Mouse (Mus musculus) heart, embryonic 11.5 days (tissue): ENCODE data around the gene Ltb. TPM values are rescaled to one million over a fixed set of nuclear protein-coding genes. Genes with fewer than 3 reads are reported as not detected.
A peak's percentile ranks its signal among the peaks of the same experiment; 100 is the strongest.

ENCODE experiments used
- ATAC-seq: fragments of 200-750 bp; cut with Nextera tagmentation; replicated peaks from 2 replicates; pipeline ENCODE4 v1.8.0; 2017; ENCODE audit warnings: moderate library complexity; ENCODE audit not compliant: insufficient number of reproducible peaks, low FRiP score, low TSS enrichment
- H3K27ac ChIP-seq: fragments of 300-500 bp; sonication (generic); 2 replicates; pipeline ENCODE4 v1.5.1; 2014; ENCODE audit warnings: mild to moderate bottlenecking, low read depth, low read length
- H3K27me3 ChIP-seq: fragments of 300-500 bp; sonication (generic); 2 replicates; pipeline ENCODE4 v1.6.1; 2014; ENCODE audit warnings: mild to moderate bottlenecking, low read length, mixed read lengths; ENCODE audit not compliant: control insufficient read depth, insufficient read depth
- H3K36me3 ChIP-seq: fragments of 300-500 bp; sonication (generic); 2 replicates; pipeline ENCODE4 v1.6.1; 2014; ENCODE audit warnings: mild to moderate bottlenecking, low read length, moderate library complexity, mixed read lengths; ENCODE audit not compliant: control insufficient read depth, insufficient read depth
- H3K4me1 ChIP-seq: fragments of 300-500 bp; sonication (generic); 2 replicates; pipeline ENCODE4 v1.6.1; 2014; ENCODE audit warnings: low read length; ENCODE audit not compliant: control insufficient read depth, insufficient read depth
- H3K4me2 ChIP-seq: fragments of 300-500 bp; sonication (generic); 2 replicates; pipeline ENCODE4 v1.6.1; 2014; ENCODE audit warnings: mild to moderate bottlenecking, moderate library complexity
- H3K4me3 ChIP-seq: fragments of 300-500 bp; sonication (generic); 2 replicates; pipeline ENCODE4 v1.5.1; 2014; ENCODE audit warnings: low read depth, low read length
- H3K9ac ChIP-seq: fragments of 300-500 bp; sonication (generic); 2 replicates; pipeline ENCODE4 v1.6.1; 2014; ENCODE audit warnings: mild to moderate bottlenecking, low read depth, low read length, moderate library complexity
- H3K9me3 ChIP-seq: fragments of 300-500 bp; sonication (generic); replicated peaks from 2 replicates; pipeline ENCODE4 v1.6.1; 2016; ENCODE audit warnings: low read length; ENCODE audit not compliant: control insufficient read depth
- WGBS: fragments of 180-500 bp; shearing (Covaris S2); extraction: QIAGEN DNeasy Blood & Tissue Kit; methylation state at CpG from one replicate; pipeline ENCODE4 v1.1.7; 2014; ENCODE audit not compliant: insufficient replicate concordance; 5-methylcytosine and 5-hydroxymethylcytosine counted together
- polyA plus RNA-seq: library from polyadenylated mRNA; unstranded; fragments of >200 nt; fragmentation: Nextera tagmentation; extraction: Ambion mirVana; gene quantifications from 2 replicates; pipeline ENCODE4 v1.2.1, GENCODE M21; 2014

The Ltb gene
- polyA plus RNA-seq, 1 experiment from 2014 or later = 0.42 TPM

DNA sequence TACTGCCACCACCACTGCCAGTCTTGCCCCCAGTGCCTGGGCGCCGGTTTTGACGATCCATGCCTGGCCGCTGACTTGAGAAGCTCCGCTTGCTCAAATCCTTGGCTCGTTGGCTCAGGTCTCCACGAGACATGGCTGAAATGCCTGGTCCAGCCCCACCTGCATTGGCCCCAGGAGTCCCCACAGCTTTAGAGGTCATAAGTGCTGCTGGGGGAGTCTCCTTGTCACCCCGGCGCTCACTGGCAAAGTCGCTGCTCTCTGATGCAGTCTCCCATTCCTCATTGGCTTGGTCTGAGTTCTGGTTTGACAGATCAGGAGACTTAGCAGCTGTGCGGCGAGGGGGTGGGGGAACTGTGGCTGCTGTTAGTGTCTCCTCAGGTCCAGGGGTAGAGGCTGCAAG, 38.8 kb upstream of the Ltb start:
- ATAC-seq = no peak
- no peaks in the 10 kb centered on the region for H3K27me3 ChIP-seq
- H3K4me2 ChIP-seq = no peak overlapping the region
- H3K4me3 ChIP-seq = no peak overlapping the region
- H3K36me3 ChIP-seq = peaks cover 91% of the 10 kb centered on the region
- no peak overlapping the region for H3K9ac ChIP-seq
- H3K27ac ChIP-seq = no peak overlapping the region
- WGBS = 87% methylated on average over 12 of the region's 12 CpGs
- no peaks in the 10 kb centered on the region for H3K4me1 ChIP-seq
- H3K9me3 ChIP-seq = no peaks in the 10 kb centered on the region

DNA sequence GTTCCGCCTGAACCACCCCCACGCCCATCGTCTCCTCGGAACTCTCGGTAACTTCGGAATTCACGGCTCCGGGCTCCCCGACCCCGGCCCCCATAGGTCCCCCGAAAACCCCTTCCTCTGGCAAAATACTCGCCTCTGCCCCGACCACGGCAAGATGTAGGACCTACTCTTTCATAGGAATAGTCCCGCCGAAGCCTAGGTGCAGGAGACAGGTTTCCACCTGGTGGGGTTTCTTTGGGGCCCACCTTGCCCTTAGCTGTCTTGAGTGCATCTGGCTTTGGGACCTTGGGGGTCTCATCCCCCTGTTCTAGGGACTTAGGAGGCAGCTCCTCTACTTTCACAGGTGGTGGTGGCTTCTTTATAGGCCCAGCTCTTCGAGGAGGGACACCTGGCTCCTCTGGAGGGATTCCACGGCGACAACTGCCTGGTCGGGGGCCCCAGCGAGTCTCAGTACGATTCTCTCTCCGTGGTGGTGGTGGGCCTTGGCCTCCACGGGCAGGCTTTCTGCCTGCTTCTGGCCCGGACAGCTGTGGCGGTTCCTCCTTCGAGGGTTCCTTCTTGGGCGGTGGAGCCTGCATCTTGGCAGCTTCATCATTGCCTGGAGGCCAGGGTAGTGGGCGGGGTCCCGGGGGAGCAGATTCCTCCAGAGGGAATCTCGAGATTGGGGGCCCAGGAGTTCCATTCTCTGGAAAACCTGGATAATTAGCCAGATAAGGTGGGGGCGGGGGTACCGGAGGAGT, 37.6 kb upstream of the Ltb start:
- Histone ChIP-seq H3K9ac (no peak overlapping the region), H3K4me1 (0 out of 2 replicates have a peak, but pooled peaks cover under 1% of the 10 kb centered on the region), H3K4me2 (no peak overlapping the region), H3K36me3 (peaks cover 96% of the 10 kb centered on the region), H3K27me3 (no peaks in the 10 kb centered on the region), H3K4me3 (no peak overlapping the region), H3K27ac (no peak overlapping the region), H3K9me3 (no peaks in the 10 kb centered on the region)
- no peak for ATAC-seq
- WGBS = 89% methylated on average over 33 of the region's 33 CpGs

DNA sequence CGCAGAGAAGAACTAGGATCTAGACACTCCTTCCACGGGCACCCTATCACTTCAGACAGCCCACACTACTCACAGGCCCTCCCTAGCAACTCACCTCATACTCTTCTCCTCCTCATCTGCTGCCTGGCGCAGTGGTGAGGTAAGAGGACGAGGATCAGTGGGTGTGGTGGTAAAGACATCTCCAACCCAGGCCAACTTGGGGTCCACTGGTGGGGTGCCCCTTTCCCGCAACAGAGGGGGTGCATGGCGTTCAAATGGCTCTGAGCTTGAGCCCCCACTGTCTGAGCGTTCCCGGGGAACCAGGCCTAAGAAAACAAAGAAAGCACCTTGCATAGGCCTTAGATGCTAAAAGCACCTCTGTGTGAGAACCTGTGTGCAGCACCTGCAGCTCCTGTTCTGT, 37.0 kb upstream of the Ltb start:
- no peak overlapping the region for H3K9ac ChIP-seq
- no peak overlapping the region for H3K27ac ChIP-seq
- WGBS = 90% methylated on average over 8 of the region's 8 CpGs
- H3K4me2 ChIP-seq = no peak overlapping the region
- H3K4me3 ChIP-seq = no peak overlapping the region
- H3K36me3 ChIP-seq = peaks cover 95% of the 10 kb centered on the region
- no peak for ATAC-seq
- H3K27me3 ChIP-seq = no peaks in the 10 kb centered on the region
- 0 out of 2 replicates have a peak, but pooled peaks cover 5% of the 10 kb centered on the region for H3K4me1 ChIP-seq
- H3K9me3 ChIP-seq = no peaks in the 10 kb centered on the region

DNA sequence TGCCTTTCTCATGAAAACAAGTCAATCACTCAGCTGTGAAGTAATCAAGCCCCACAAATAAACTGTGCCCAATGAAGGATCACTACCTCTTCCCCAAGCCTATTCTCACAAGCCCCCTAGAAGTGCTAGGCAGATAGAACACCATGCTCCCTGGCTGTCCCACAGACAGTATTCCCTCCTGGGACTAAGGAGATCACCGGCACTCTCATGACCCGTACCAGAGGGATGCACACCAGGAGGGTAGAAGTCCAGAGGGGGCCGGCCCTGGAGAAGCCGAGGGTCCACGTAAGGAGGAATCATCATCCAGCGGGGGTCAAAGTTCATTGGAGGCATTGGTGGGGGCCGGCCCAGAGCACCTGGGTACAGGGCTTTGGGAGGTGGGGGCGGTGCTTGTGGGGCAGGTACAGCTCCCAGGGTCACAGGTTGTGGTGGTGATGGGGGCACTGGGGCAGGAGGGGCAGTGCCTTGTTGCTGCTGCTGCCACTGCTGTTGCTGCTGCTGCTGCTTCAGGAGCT, 36.5 kb upstream of the Ltb start:
- Histone ChIP-seq H3K27me3 (no peaks in the 10 kb centered on the region), H3K4me2 (no peak overlapping the region), H3K4me1 (peaks cover 7% of the 10 kb centered on the region), H3K4me3 (no peak overlapping the region), H3K9me3 (no peaks in the 10 kb centered on the region), H3K9ac (no peak overlapping the region), H3K36me3 (peaks cover 91% of the 10 kb centered on the region), H3K27ac (no peak overlapping the region)
- WGBS = 92% methylated on average over 8 of the region's 8 CpGs
- no peak for ATAC-seq

DNA sequence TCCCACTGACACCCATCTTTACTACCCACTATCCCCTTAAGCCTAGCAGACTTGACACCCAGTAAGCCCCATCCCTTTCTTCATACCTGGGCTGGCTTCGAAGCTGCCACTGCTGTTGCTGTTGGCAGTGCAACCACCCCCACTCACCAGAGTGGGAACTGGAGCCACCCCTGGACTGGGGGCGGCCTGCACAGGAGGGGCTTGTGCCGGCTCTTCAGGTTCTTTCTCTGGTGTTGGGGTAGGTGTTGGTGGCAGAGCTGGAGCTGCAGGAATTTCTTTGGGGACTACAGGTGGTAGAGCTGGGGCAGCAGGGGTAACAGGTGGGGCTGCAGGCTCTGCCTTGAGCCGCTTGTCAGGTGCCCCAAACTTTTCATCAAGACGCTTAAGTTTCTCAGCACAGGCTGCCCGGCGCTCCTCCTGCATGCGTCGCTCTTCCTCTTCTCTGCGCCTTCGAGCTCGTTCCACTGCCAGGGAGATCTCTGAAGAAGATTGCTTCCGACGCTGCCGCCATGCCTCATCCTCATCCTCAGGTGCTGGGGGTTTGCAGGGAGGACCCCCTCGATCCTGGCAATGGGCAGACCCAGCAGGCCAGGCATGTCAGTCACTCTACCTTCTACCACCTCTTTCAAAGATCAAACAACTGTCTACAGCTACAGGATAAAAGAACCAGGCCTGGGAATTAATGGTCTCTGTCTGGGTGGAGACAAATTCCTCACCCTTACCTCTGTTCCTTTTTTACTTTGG, 35.2 kb upstream of the Ltb start:
- Histone ChIP-seq H3K4me1 (peaks cover 11% of the 10 kb centered on the region), H3K36me3 (peaks cover 78% of the 10 kb centered on the region), H3K9me3 (no peaks in the 10 kb centered on the region), H3K27ac (no peak overlapping the region), H3K4me2 (no peak overlapping the region), H3K4me3 (no peak overlapping the region), H3K27me3 (no peaks in the 10 kb centered on the region), H3K9ac (no peak overlapping the region)
- ATAC-seq = no peak
- WGBS = 90% methylated on average over 15 of the region's 16 CpGs

DNA sequence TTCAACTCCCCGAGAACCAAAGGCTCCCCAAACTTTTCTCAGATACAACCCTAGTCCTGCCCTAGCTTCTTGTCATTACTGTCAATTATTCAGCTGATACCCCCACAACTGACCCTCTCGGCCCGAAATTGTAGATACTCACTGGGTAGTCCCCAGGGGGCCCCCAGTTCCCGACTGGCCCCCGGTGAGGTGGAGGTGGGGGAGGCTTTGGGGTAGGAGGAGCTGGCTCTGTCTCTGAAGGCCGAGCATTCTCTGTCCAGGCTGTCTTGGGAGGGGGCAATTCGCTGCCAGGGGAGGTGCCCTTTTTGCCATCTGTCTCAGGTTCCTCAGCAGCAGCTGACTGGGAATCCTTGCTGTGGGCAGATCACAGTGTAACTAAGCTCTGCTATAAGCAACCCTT, 34.6 kb upstream of the Ltb start:
- Histone ChIP-seq H3K4me3 (no peak overlapping the region), H3K36me3 (peaks cover 71% of the 10 kb centered on the region), H3K27ac (no peak overlapping the region), H3K27me3 (no peaks in the 10 kb centered on the region), H3K4me2 (no peak overlapping the region), H3K9me3 (no peaks in the 10 kb centered on the region), H3K9ac (no peak overlapping the region), H3K4me1 (peaks cover 11% of the 10 kb centered on the region)
- ATAC-seq = no peak
- whole genome bisulfite sequencing = 81% methylated on average over 7 of the region's 7 CpGs

DNA sequence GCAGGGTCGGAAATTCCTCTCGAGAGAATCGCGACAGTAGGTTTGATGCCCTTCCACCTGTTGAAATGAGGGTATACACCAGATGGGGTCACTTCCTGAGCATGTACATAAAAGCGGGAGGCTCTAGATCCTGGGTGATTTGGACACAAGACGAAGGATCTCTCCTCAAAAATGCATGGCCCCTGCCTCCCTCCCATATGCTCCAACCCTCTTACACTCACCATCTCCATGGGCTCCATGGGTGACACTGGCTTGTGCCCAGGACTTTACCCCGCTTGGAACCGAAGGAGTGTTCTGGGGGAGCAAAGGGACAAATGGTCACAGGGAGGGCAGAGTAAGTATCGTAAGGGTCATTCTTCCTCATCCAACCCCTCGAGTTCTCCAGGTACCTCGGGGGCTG, 32.8 kb upstream of the Ltb start:
- ATAC-seq = no peak
- Histone ChIP-seq H3K9ac (0 out of 2 replicates have a peak overlapping the region, but pooled peaks have one; percentile 2), H3K4me1 (peaks cover 14% of the 10 kb centered on the region), H3K27me3 (no peaks in the 10 kb centered on the region), H3K4me3 (no peak overlapping the region), H3K27ac (no peak overlapping the region), H3K36me3 (peaks cover 54% of the 10 kb centered on the region), H3K4me2 (peak overlapping the region; percentile 93), H3K9me3 (no peaks in the 10 kb centered on the region)
- 85% methylated on average over 11 of the region's 11 CpGs for WGBS

DNA sequence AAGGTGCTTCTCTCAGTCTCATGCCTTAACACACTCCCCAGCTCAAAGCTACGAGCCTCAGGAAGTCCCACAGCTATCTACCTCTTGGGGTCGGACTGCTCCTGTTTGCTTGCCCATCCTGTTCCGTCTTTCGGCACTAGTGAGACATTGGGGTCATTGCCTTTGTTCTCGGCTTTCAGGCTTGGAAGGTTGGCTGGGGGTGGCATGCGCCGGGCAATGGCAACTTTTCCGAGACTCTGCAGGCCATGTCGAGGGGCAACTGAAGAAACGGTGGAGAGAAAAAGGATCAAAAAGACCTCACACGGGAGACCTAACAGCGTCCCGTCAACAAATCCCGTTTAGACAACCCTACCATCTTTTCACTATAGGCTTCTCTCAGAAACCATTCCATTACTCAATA, 32.1 kb upstream of the Ltb start:
- Histone ChIP-seq H3K36me3 (peaks cover 47% of the 10 kb centered on the region), H3K27me3 (no peaks in the 10 kb centered on the region), H3K27ac (no peak overlapping the region), H3K4me2 (peak overlapping the region; percentile 93), H3K4me1 (peaks cover 14% of the 10 kb centered on the region), H3K9ac (0 out of 2 replicates have a peak overlapping the region, but pooled peaks have one; percentile 2), H3K4me3 (peak overlapping the region; percentile 94), H3K9me3 (no peaks in the 10 kb centered on the region)
- 74% methylated on average over 14 of the region's 14 CpGs for WGBS
- ATAC-seq = no peak
